Mouse (Mus musculus): ENCODE data around the gene Olfr1009. TPM values are rescaled to one million over a fixed set of nuclear protein-coding genes. Genes with fewer than 3 reads are reported as not detected.
"Not testable (repeated sequence)": the region's sequence is repeated elsewhere in the genome, so short reads cannot be mapped to it uniquely, and the experiment has no call there.

The Olfr1009 gene
- not detected in 2 replicates for polyA plus RNA-seq (2015; fragmentation: Nextera tagmentation; extraction: Ambion mirVana)

- no peaks in the 10 kb centered on the region for H3K4me1 ChIP-seq (replicated peaks)
- H3K9ac ChIP-seq (replicated peaks): no peak within 1 kb of the TSS
- no peak for ATAC-seq
- H3K27me3 ChIP-seq: no peaks in the 10 kb centered on the region
- no peak within 1 kb of the TSS for H3K4me3 ChIP-seq (replicated peaks)
- H3K4me2 ChIP-seq (replicated peaks): no peak within 1 kb of the TSS
- H3K9me3 ChIP-seq: no peaks in the 10 kb centered on the region
- H3K36me3 ChIP-seq: no peaks in the 10 kb centered on the region
- no peak within 1 kb of the TSS for H3K27ac ChIP-seq
- 90% methylated on average over 1 of the region's 1 CpGs for WGBS
Measured at GRCm38 (mm10) chr2:85715119-85715518, at the start of gene Olfr1009. Olfr1009 (plus strand) TSS chr2:85715419.

DNA sequence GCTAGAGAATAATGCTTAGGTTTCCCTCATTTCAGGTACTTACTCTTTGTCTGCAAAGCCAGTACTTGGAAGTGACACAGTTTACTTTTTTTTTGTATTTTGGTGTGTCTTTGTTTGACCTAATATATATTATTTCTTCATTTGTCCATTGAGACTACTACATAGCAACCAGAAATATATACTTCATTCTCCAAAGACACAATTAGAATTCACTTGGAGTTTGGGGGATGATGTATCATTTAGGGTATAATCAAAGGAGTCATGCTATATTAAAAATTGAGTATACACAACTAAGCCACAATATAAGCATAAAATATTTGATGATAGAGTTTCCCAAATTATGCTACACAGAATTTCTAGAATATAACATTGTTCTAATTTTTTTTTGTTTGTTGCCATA is 36.6 kb upstream of the Olfr1009 start, which contains the start of gene Olfr1006:
Gene Olfr1006 (minus strand): TSS at position 101 of the 400 bp plus-strand sequence.
- Histone ChIP-seq H3K4me2 (replicated peaks) (no peak within 1 kb of the TSS), H3K9ac (replicated peaks) (no peak within 1 kb of the TSS), H3K27ac (no peak within 1 kb of the TSS), H3K4me3 (replicated peaks) (no peak within 1 kb of the TSS), H3K4me1 (replicated peaks) (no peaks in the 10 kb centered on the region), H3K36me3 (no peaks in the 10 kb centered on the region), H3K9me3 (no peaks in the 10 kb centered on the region), H3K27me3 (no peaks in the 10 kb centered on the region)
- ATAC-seq: no peak

- Histone ChIP-seq H3K27ac (no peak within 1 kb of the TSS), H3K27me3 (no peaks in the 10 kb centered on the region), H3K9ac (replicated peaks) (no peak within 1 kb of the TSS), H3K4me2 (replicated peaks) (no peak within 1 kb of the TSS), H3K9me3 (no peaks in the 10 kb centered on the region), H3K4me3 (replicated peaks) (no peak within 1 kb of the TSS), H3K36me3 (no peaks in the 10 kb centered on the region), H3K4me1 (replicated peaks) (no peaks in the 10 kb centered on the region)
- ATAC-seq: no peak
Measured at GRCm38 (mm10) chr2:85689131-85689530, 26.1 kb upstream of the Olfr1009 start, which contains the start of gene Olfr1008. Olfr1008 (plus strand) TSS chr2:85689431.

DNA sequence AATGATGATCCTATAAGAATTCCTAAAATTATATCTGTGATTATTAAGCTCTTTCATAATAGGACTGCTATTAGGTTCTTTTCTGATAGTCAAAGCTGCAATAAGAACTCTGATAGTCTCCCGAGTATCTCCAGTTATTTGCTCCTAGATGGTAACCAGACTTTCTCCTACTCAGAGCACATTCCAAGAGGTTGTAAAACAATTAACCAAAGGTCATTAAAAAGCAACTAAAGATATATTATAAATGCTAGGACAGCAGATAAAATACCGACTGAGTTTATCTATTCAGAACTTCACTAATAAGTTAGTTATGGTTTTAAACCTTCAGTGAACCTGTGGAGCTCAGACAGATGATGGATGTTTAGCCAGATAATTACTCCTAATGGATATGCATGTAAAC is 4.5 kb upstream of the Olfr1009 start:
- H3K9me3 ChIP-seq; H3K4me2 ChIP-seq (replicated peaks); H3K9ac ChIP-seq (replicated peaks); H3K36me3 ChIP-seq; ATAC-seq; H3K4me3 ChIP-seq (replicated peaks); H3K27me3 ChIP-seq; H3K4me1 ChIP-seq (replicated peaks); H3K27ac ChIP-seq: not testable (repeated sequence)
- WGBS: 87% methylated on average over 2 of the region's 2 CpGs

GRCm38 (mm10) chr2:85711159-85711558 is 4.1 kb upstream of the Olfr1009 start:
- H3K9ac ChIP-seq (replicated peaks): no peak overlapping the region

GRCm38 (mm10) chr2:85725793-85726192 is 10.6 kb downstream of the Olfr1009 start:
- no peak for ATAC-seq
- Histone ChIP-seq H3K27me3 (no peaks in the 10 kb centered on the region), H3K27ac (no peak overlapping the region), H3K9me3 (no peaks in the 10 kb centered on the region), H3K4me2 (replicated peaks) (no peak overlapping the region), H3K4me3 (replicated peaks) (no peak overlapping the region), H3K36me3 (no peaks in the 10 kb centered on the region), H3K4me1 (replicated peaks) (no peaks in the 10 kb centered on the region), H3K9ac (replicated peaks) (no peak overlapping the region)
- WGBS: 18% methylated on average over 3 of the region's 3 CpGs

More at GRCm38 (mm10) chr2:85711159-85711558, 4.1 kb upstream of the Olfr1009 start:
- ATAC-seq: no peak
- WGBS: 42% methylated on average over 1 of the region's 1 CpGs
- Histone ChIP-seq H3K4me1 (replicated peaks) (no peaks in the 10 kb centered on the region), H3K27me3 (no peaks in the 10 kb centered on the region), H3K36me3 (no peaks in the 10 kb centered on the region), H3K4me2 (replicated peaks) (no peak overlapping the region), H3K27ac (no peak overlapping the region), H3K4me3 (replicated peaks) (no peak overlapping the region), H3K9me3 (no peaks in the 10 kb centered on the region)

GRCm38 (mm10) chr2:85753822-85754221 is 38.6 kb downstream of the Olfr1009 start:
- no peaks in the 10 kb centered on the region for H3K36me3 ChIP-seq
- no peaks in the 10 kb centered on the region for H3K4me1 ChIP-seq (replicated peaks)
- H3K9me3 ChIP-seq: no peaks in the 10 kb centered on the region
- H3K27ac ChIP-seq: no peak overlapping the region
- no peak overlapping the region for H3K9ac ChIP-seq (replicated peaks)
- H3K4me3 ChIP-seq (replicated peaks): no peak overlapping the region
- WGBS: 81% methylated on average over 4 of the region's 4 CpGs
- H3K4me2 ChIP-seq (replicated peaks): no peak overlapping the region
- no peak for ATAC-seq
- H3K27me3 ChIP-seq: no peaks in the 10 kb centered on the region

DNA sequence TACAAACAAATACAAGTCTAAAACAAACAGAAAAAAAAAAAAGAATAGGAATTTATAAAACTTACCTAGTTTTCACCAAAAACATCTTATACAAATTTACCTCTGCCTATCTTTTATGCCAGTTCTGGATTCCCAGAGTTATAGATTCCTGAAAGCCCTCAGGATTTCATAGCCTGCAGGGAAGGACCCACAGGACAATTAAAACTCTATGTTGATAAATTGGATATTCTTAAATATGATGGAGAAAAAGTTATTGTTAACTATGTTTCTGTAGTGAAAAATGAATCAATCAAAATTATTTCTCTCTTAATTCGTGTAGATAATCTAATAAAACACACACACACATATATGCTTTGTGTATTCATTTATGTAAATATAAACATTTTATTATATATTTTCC is 47.4 kb downstream of the Olfr1009 start, which contains the start of gene Olfr1012:
Gene Olfr1012 (minus strand): TSS at position 101 of the 400 bp plus-strand sequence.
- 73% methylated on average over 1 of the region's 1 CpGs for WGBS
- H3K36me3 ChIP-seq: no peaks in the 10 kb centered on the region
- no peak for ATAC-seq

GRCm38 (mm10) chr2:85766798-85767197 is 51.6 kb downstream of the Olfr1009 start, which contains the start of gene Olfr1013:
Olfr1013 (plus strand) TSS chr2:85767098.
- no peak within 1 kb of the TSS for H3K4me3 ChIP-seq (replicated peaks)

More for the DNA sequence above, 47.4 kb downstream of the Olfr1009 start, which contains the start of gene Olfr1012:
- H3K9ac ChIP-seq (replicated peaks): no peak within 1 kb of the TSS
- no peaks in the 10 kb centered on the region for H3K9me3 ChIP-seq
- no peak within 1 kb of the TSS for H3K27ac ChIP-seq
- no peak within 1 kb of the TSS for H3K4me3 ChIP-seq (replicated peaks)
- no peaks in the 10 kb centered on the region for H3K27me3 ChIP-seq
- no peaks in the 10 kb centered on the region for H3K4me1 ChIP-seq (replicated peaks)
- no peak within 1 kb of the TSS for H3K4me2 ChIP-seq (replicated peaks)

DNA sequence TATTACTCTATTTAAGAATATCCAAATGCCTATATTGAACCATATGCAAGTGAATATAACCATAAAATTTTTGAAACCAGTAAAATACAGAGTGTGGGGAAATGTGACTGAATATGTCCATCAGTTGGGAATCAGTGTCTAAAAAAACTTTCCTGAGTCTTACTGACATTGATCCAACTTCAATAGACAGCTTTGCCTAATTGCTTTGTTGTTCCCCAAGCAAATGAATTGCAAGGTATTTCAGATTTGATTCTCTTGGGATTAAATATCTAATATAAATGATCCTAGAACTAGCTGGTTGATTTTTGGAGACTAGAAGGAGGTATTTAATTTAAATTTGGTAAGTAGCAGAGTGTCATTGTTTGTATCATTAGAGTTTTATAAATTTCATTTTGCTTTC is 57.2 kb downstream of the Olfr1009 start, which contains the start of gene Olfr1014:
Gene Olfr1014 (plus strand): TSS at position 301 of the 400 bp plus-strand sequence.
- no peak for ATAC-seq
- no peaks in the 10 kb centered on the region for H3K9me3 ChIP-seq

More at GRCm38 (mm10) chr2:85766798-85767197, 51.6 kb downstream of the Olfr1009 start, which contains the start of gene Olfr1013:
- H3K4me1 ChIP-seq (replicated peaks): no peaks in the 10 kb centered on the region
- no peaks in the 10 kb centered on the region for H3K9me3 ChIP-seq
- H3K9ac ChIP-seq (replicated peaks): no peak within 1 kb of the TSS
- H3K36me3 ChIP-seq: no peaks in the 10 kb centered on the region
- no peak within 1 kb of the TSS for H3K27ac ChIP-seq
- H3K4me2 ChIP-seq (replicated peaks): no peak within 1 kb of the TSS
- no peak for ATAC-seq
- no peaks in the 10 kb centered on the region for H3K27me3 ChIP-seq

More for the DNA sequence above, 57.2 kb downstream of the Olfr1009 start, which contains the start of gene Olfr1014:
- Histone ChIP-seq H3K4me2 (replicated peaks) (no peak within 1 kb of the TSS), H3K9ac (replicated peaks) (no peak within 1 kb of the TSS), H3K36me3 (no peaks in the 10 kb centered on the region), H3K4me1 (replicated peaks) (no peaks in the 10 kb centered on the region), H3K27me3 (no peaks in the 10 kb centered on the region), H3K27ac (no peak within 1 kb of the TSS), H3K4me3 (replicated peaks) (no peak within 1 kb of the TSS)

Other genes starting within 250 kb of the Olfr1009 start
- 0.19 TPM in 1 of 2 replicates, not detected in the other for gene 4833423E24Rik, start 196.4 kb upstream of the Olfr1009 start, polyA plus RNA-seq (2015; fragmentation: Nextera tagmentation; extraction: Ambion mirVana)
- not detected in 2 replicates for gene Olfr996, start 136.2 kb upstream of the Olfr1009 start, polyA plus RNA-seq (2015; fragmentation: Nextera tagmentation; extraction: Ambion mirVana)
- gene Olfr998, start 126.5 kb upstream of the Olfr1009 start, polyA plus RNA-seq (2015; fragmentation: Nextera tagmentation; extraction: Ambion mirVana): not detected in 2 replicates
- not detected in 2 replicates for gene Olfr1000, start 103.5 kb upstream of the Olfr1009 start, polyA plus RNA-seq (2015; fragmentation: Nextera tagmentation; extraction: Ambion mirVana)
- not detected in 2 replicates for gene Olfr1002, start 64.7 kb upstream of the Olfr1009 start, polyA plus RNA-seq (2015; fragmentation: Nextera tagmentation; extraction: Ambion mirVana)
- not detected in 2 replicates for gene Olfr154, start 51.0 kb upstream of the Olfr1009 start, polyA plus RNA-seq (2015; fragmentation: Nextera tagmentation; extraction: Ambion mirVana)
- gene Olfr1006, start 36.7 kb upstream of the Olfr1009 start, polyA plus RNA-seq (2015; fragmentation: Nextera tagmentation; extraction: Ambion mirVana): not detected in 2 replicates
- not detected in 2 replicates for gene Olfr1008, start 26.0 kb upstream of the Olfr1009 start, polyA plus RNA-seq (2015; fragmentation: Nextera tagmentation; extraction: Ambion mirVana)
- not detected in 2 replicates for gene Olfr1012, start 47.3 kb downstream of the Olfr1009 start, polyA plus RNA-seq (2015; fragmentation: Nextera tagmentation; extraction: Ambion mirVana)
- not detected in 2 replicates for gene Olfr1013, start 51.7 kb downstream of the Olfr1009 start, polyA plus RNA-seq (2015; fragmentation: Nextera tagmentation; extraction: Ambion mirVana)
- gene Olfr1014, start 57.3 kb downstream of the Olfr1009 start, polyA plus RNA-seq (2015; fragmentation: Nextera tagmentation; extraction: Ambion mirVana): not detected in 2 replicates
- gene Olfr1015, start 66.6 kb downstream of the Olfr1009 start, polyA plus RNA-seq (2015; fragmentation: Nextera tagmentation; extraction: Ambion mirVana): not detected in 2 replicates
- gene Olfr1016, start 87.1 kb downstream of the Olfr1009 start, polyA plus RNA-seq (2015; fragmentation: Nextera tagmentation; extraction: Ambion mirVana): not detected in 2 replicates
- gene Olfr1018, start 103.1 kb downstream of the Olfr1009 start, polyA plus RNA-seq (2015; fragmentation: Nextera tagmentation; extraction: Ambion mirVana): not detected in 2 replicates
- gene Olfr1019, start 130.1 kb downstream of the Olfr1009 start, polyA plus RNA-seq (2015; fragmentation: Nextera tagmentation; extraction: Ambion mirVana): not detected in 2 replicates
- gene Olfr1020, start 131.6 kb downstream of the Olfr1009 start, polyA plus RNA-seq (2015; fragmentation: Nextera tagmentation; extraction: Ambion mirVana): not detected in 2 replicates
- gene Olfr1022, start 153.2 kb downstream of the Olfr1009 start, polyA plus RNA-seq (2015; fragmentation: Nextera tagmentation; extraction: Ambion mirVana): not detected in 2 replicates
- gene Olfr1023, start 170.2 kb downstream of the Olfr1009 start, polyA plus RNA-seq (2015; fragmentation: Nextera tagmentation; extraction: Ambion mirVana): not detected in 2 replicates
- not detected in 2 replicates for gene Olfr1024, start 189.6 kb downstream of the Olfr1009 start, polyA plus RNA-seq (2015; fragmentation: Nextera tagmentation; extraction: Ambion mirVana)
- not detected in 2 replicates for gene Olfr1025-ps1, start 199.8 kb downstream of the Olfr1009 start, polyA plus RNA-seq (2015; fragmentation: Nextera tagmentation; extraction: Ambion mirVana)
- gene Olfr1026, start 206.1 kb downstream of the Olfr1009 start, polyA plus RNA-seq (2015; fragmentation: Nextera tagmentation; extraction: Ambion mirVana): not detected in 2 replicates
- not detected in 2 replicates for gene Olfr1028, start 235.0 kb downstream of the Olfr1009 start, polyA plus RNA-seq (2015; fragmentation: Nextera tagmentation; extraction: Ambion mirVana)

All from midbrain, embryonic 13.5 days (tissue).